Mouse (Mus musculus): ENCODE results near the gene E2f6.

DNA sequence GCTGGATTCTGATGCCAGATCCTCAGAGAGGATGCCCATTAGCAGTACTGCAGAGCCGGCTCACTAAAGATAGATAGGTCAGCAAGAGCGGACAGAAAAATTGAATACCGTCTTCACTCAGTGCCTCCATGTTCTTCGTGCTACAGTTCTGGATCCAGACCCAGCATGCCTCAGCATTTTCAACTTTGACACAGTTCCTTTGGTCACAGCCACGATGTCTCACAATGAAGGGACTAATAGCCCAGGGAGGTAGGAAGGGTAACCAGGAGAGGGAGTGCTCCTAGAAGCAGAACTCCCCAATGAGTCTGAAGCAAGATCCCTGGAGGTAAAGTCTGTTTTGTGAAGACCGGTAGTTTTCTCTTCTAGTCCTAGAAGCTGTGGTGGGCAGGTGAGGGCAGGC, 57.9 kb downstream of the E2f6 start:
- TF ChIP-seq CTCF (IDR thresholded peaks at IDR 0.05; ENCODE audit: low read depth): 0 out of 2 replicates have a peak, but pooled peaks have one; percentile 7
- no peak for TF ChIP-seq EP300 (IDR thresholded peaks at IDR 0.05; ENCODE audit: low read depth)

Data from heart, postnatal 0 days (tissue).